Mouse (Mus musculus) hindbrain, embryonic 12.5 days (tissue): ENCODE data around the gene Hoxa11. TPM values are rescaled to one million over a fixed set of nuclear protein-coding genes. Genes with fewer than 3 reads are reported as not detected.

Source experiments
- ATAC-seq: fragments of 200-750 bp; cut with Nextera tagmentation; 2 replicates; pipeline ENCODE4 v1.8.0; 2017; ENCODE audit warnings: moderate TSS enrichment; ENCODE audit not compliant: low FRiP score
- H3K27ac ChIP-seq: fragments of 300-500 bp; sonication (generic); 2 replicates; pipeline ENCODE4 v1.5.1; 2016; ENCODE audit warnings: mild to moderate bottlenecking
- H3K27me3 ChIP-seq: fragments of 300-500 bp; sonication (generic); 2 replicates; pipeline ENCODE4 v1.6.1; 2016; ENCODE audit warnings: mild to moderate bottlenecking
- H3K36me3 ChIP-seq: fragments of 300-500 bp; sonication (generic); 2 replicates; pipeline ENCODE4 v1.6.1; 2016; ENCODE audit warnings: mild to moderate bottlenecking
- H3K4me1 ChIP-seq: fragments of 300-500 bp; sonication (generic); 2 replicates; pipeline ENCODE4 v1.6.1; 2016
- H3K4me2 ChIP-seq: fragments of 300-500 bp; sonication (generic); replicated peaks from 2 replicates; pipeline ENCODE4 v1.6.1; 2016; ENCODE audit warnings: mild to moderate bottlenecking
- H3K4me3 ChIP-seq: fragments of 300-500 bp; sonication (generic); 2 replicates; pipeline ENCODE4 v1.5.1; 2016; ENCODE audit warnings: mild to moderate bottlenecking
- H3K9ac ChIP-seq: fragments of 300-500 bp; sonication (generic); 2 replicates; pipeline ENCODE4 v1.6.1; 2016; ENCODE audit warnings: mild to moderate bottlenecking, moderate library complexity
- H3K9me3 ChIP-seq: fragments of 300-500 bp; sonication (generic); replicated peaks from 2 replicates; pipeline ENCODE4 v1.6.1; 2016; ENCODE audit warnings: mild to moderate bottlenecking
- WGBS: fragments of 180-500 bp; shearing (Covaris S2); methylation state at CpG from one replicate; pipeline ENCODE4 v1.1.7; 2016; 5-methylcytosine and 5-hydroxymethylcytosine counted together
- polyA plus RNA-seq: library from polyadenylated mRNA; unstranded; fragments of >200 nt; fragmentation: Nextera tagmentation; extraction: Ambion mirVana; gene quantifications from 2 replicates; pipeline ENCODE4 v1.2.1, GENCODE M21; 2016

Gene Hoxa11
- polyA plus RNA-seq, 1 experiment from 2014 or later, result not detected

- no peak overlapping the region for H3K4me3 ChIP-seq
- WGBS, result 3% methylated on average over 22 of the region's 22 CpGs
- no peak overlapping the region for H3K9ac ChIP-seq
- no peaks in the 10 kb centered on the region for H3K4me1 ChIP-seq
- no peak overlapping the region for H3K4me2 ChIP-seq
- H3K9me3 ChIP-seq, result no peaks in the 10 kb centered on the region
- no peak for ATAC-seq
- peaks cover 98% of the 10 kb centered on the region for H3K27me3 ChIP-seq
- H3K36me3 ChIP-seq, result no peaks in the 10 kb centered on the region
- no peak overlapping the region for H3K27ac ChIP-seq
Observed at GRCm38 (mm10) chr6:52272766-52273655, 27.4 kb upstream of the Hoxa11 start.

GRCm38 (mm10) chr6:52270494-52271480, 25.2 kb upstream of the Hoxa11 start:
- Histone ChIP-seq H3K27ac (no peak overlapping the region), H3K4me2 (no peak overlapping the region), H3K9ac (no peak overlapping the region), H3K36me3 (no peaks in the 10 kb centered on the region), H3K4me3 (no peak overlapping the region), H3K27me3 (peaks cover 96% of the 10 kb centered on the region), H3K4me1 (no peaks in the 10 kb centered on the region), H3K9me3 (no peaks in the 10 kb centered on the region)
- WGBS, result 4% methylated on average over 23 of the region's 23 CpGs
- no peak for ATAC-seq

DNA sequence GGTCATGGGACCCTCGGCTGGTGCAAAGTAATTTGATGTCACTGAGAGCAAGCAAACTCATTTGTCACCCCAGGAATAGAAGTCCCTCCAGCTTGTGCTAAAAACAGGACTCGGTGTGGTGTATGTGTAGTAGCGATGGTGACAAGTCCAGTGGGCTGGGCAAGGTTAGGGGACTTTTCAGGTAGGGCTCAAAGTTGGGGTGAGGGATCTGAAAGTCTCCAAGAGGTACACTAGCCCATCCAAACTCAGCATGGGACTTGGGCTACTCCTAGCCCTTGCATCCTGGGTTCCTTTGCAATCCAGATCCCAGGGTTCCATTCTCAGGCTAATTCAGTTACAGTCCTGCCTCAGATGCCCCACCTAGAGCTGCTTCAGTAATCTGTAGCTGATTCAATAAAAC, 23.1 kb upstream of the Hoxa11 start:
- Histone ChIP-seq H3K4me1 (no peaks in the 10 kb centered on the region), H3K27ac (no peak overlapping the region), H3K9ac (no peak overlapping the region), H3K4me3 (no peak overlapping the region), H3K9me3 (no peaks in the 10 kb centered on the region), H3K4me2 (no peak overlapping the region), H3K36me3 (no peaks in the 10 kb centered on the region), H3K27me3 (peaks cover 96% of the 10 kb centered on the region)
- ATAC-seq, result no peak
- 3% methylated on average over 3 of the region's 3 CpGs for WGBS

DNA sequence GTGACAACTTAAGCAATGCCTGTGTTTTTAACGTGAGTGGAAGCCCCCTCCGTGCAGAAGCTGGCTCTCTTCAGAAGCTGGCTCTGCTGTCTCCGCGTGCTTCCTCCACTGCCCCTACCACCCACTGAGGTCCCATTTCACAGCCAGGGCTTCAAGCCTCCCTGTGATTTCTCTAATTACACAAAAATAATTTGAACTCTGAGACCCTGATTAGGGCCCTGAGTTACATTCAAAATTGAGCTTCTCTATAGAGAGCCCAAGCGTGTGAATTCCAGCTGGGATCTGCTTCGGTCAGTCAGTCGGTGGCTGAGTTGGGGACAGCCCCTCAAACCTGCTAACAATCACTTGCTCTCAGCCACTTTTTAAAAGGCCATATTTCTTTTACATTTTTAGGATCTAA, 22.7 kb upstream of the Hoxa11 start:
- no peak for ATAC-seq
- WGBS, result 2% methylated on average over 7 of the region's 7 CpGs
- H3K9me3 ChIP-seq, result no peaks in the 10 kb centered on the region
- no peak overlapping the region for H3K9ac ChIP-seq
- no peaks in the 10 kb centered on the region for H3K4me1 ChIP-seq
- peaks cover 96% of the 10 kb centered on the region for H3K27me3 ChIP-seq
- H3K27ac ChIP-seq, result no peak overlapping the region
- no peak overlapping the region for H3K4me3 ChIP-seq
- no peak overlapping the region for H3K4me2 ChIP-seq
- no peaks in the 10 kb centered on the region for H3K36me3 ChIP-seq

- ATAC-seq, result no peak
- 6% methylated on average over 3 of the region's 3 CpGs for WGBS
- Histone ChIP-seq H3K4me3 (no peak overlapping the region), H3K4me2 (no peak overlapping the region), H3K36me3 (no peaks in the 10 kb centered on the region), H3K27ac (no peak overlapping the region), H3K9ac (no peak overlapping the region), H3K27me3 (peaks cover 96% of the 10 kb centered on the region), H3K9me3 (no peaks in the 10 kb centered on the region), H3K4me1 (no peaks in the 10 kb centered on the region)
Observed at GRCm38 (mm10) chr6:52267691-52268090, 22.1 kb upstream of the Hoxa11 start.

DNA sequence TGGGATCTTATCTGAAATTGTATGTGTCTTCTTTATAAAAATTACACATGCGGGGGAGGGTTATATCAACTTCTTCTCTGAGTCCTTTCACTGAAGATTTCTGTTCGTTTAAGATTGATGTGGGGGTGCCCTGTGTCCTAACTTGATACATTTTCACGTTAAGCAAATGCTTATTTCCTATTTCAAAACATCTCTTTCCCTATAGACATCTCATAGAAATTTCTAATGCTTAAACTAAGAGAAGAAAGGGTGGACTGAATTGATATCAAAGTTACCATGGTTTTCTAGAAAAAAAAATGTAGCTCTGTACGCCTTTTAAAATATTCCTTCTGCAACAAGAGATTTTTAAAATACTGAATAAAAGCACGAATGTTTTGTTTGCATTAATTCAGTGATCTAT, 21.6 kb upstream of the Hoxa11 start:
- WGBS, result 11% methylated on average over 5 of the region's 5 CpGs

DNA sequence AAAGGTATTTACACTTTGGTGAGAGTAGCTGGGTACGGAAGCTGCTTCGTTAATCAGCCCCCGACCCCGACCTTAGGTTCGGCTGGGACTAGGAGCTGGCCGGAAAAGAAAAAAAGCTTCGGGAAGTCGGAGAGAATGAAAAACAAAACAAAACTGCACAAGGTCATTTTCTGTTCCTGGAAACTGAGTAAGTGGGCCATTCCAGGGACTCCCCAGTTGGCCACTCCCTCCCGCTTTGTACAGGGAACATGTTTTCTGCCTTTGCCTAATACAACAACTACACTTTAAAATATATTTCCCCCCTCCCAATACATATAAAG, 21.0 kb upstream of the Hoxa11 start:
- WGBS, result under 1% methylated on average over 9 of the region's 9 CpGs
- H3K4me1 ChIP-seq, result no peaks in the 10 kb centered on the region
- H3K27me3 ChIP-seq, result peaks cover 97% of the 10 kb centered on the region
- H3K36me3 ChIP-seq, result no peaks in the 10 kb centered on the region
- H3K27ac ChIP-seq, result no peak overlapping the region
- no peak for ATAC-seq
- no peak overlapping the region for H3K4me3 ChIP-seq
- H3K4me2 ChIP-seq, result no peak overlapping the region
- H3K9me3 ChIP-seq, result no peaks in the 10 kb centered on the region
- no peak overlapping the region for H3K9ac ChIP-seq

More for the DNA sequence above, 21.6 kb upstream of the Hoxa11 start:
- no peak overlapping the region for H3K4me3 ChIP-seq
- no peaks in the 10 kb centered on the region for H3K9me3 ChIP-seq
- no peak for ATAC-seq
- no peak overlapping the region for H3K27ac ChIP-seq
- no peaks in the 10 kb centered on the region for H3K36me3 ChIP-seq
- H3K9ac ChIP-seq, result no peak overlapping the region
- H3K4me2 ChIP-seq, result no peak overlapping the region
- H3K4me1 ChIP-seq, result no peaks in the 10 kb centered on the region
- H3K27me3 ChIP-seq, result peaks cover 96% of the 10 kb centered on the region

DNA sequence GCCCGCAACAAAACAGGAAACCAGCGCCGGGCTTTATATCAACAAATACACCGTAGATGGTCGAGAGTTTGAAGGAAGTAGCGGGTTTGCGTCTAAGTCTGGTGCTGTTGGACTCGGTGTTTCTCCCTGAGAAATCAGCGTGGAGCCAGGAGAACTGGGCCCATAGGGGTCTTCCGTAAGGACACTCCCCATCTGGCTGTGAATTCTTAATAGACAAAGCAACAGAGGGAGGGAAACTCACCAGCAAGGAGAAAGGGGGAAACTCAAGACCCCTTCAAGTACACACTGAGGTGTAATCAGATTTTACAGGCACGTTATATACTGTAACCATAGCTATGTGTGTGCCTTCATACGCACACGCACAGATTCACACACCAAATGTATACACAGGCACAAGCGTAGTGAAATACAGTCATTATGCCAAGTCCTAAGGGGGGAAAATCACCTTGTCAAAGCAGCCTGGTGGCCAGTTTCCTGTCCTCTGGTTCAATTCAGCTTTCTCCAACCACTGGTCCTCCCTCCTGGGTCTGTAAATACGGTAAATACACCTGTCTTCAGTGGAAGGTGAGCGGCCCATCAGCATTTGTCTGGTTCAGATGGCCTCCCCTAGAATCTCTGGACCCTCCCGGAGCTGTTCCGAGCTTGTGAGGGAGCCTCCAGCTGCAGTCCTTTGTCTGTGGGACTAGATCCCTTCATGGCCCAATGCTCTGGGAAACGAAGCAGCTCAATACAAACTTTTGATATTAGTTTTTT, 20.5 kb upstream of the Hoxa11 start:
- H3K4me2 ChIP-seq, result no peak overlapping the region
- 2% methylated on average over 19 of the region's 19 CpGs for WGBS
- no peak for ATAC-seq

DNA sequence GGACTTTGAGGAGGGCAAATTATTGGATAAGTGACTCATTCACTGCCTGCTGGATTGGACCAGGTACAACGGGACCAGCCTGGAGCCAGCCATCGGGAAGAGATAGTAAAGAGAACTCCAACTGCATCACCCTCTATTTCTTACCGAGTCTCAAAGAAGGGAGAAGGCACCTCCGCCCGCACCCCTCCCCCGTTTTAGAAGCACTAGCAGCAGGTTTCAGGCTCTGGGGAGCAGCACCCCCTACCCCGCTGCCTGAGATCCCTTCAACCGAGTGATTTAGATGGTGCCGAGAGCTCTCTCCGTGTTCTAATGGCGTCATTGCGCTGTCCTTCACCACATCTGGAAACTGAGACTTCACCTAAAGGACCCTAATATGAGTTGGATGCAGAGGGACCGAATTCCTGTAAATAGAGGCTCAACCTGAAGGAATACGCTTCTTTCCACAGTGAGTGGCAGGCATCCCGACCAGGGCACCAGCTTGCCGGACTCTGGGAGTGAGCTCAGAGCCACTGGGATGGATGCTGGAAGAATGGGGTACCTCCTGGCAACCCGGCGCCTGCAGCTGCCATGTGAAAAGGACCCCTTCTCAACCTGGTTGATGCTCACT, 19.8 kb upstream of the Hoxa11 start:
- ATAC-seq, result no peak
- H3K36me3 ChIP-seq, result no peaks in the 10 kb centered on the region
- no peak overlapping the region for H3K4me2 ChIP-seq
- H3K9ac ChIP-seq, result no peak overlapping the region
- peaks cover 94% of the 10 kb centered on the region for H3K27me3 ChIP-seq
- H3K4me1 ChIP-seq, result peaks cover 6% of the 10 kb centered on the region
- 2% methylated on average over 18 of the region's 18 CpGs for WGBS
- H3K27ac ChIP-seq, result no peak overlapping the region
- H3K4me3 ChIP-seq, result no peak overlapping the region
- H3K9me3 ChIP-seq, result no peaks in the 10 kb centered on the region

More for the DNA sequence above, 20.5 kb upstream of the Hoxa11 start:
- no peak overlapping the region for H3K4me3 ChIP-seq
- peaks cover 97% of the 10 kb centered on the region for H3K27me3 ChIP-seq
- H3K9me3 ChIP-seq, result no peaks in the 10 kb centered on the region
- no peak overlapping the region for H3K27ac ChIP-seq
- H3K9ac ChIP-seq, result no peak overlapping the region
- no peaks in the 10 kb centered on the region for H3K36me3 ChIP-seq
- H3K4me1 ChIP-seq, result no peaks in the 10 kb centered on the region

DNA sequence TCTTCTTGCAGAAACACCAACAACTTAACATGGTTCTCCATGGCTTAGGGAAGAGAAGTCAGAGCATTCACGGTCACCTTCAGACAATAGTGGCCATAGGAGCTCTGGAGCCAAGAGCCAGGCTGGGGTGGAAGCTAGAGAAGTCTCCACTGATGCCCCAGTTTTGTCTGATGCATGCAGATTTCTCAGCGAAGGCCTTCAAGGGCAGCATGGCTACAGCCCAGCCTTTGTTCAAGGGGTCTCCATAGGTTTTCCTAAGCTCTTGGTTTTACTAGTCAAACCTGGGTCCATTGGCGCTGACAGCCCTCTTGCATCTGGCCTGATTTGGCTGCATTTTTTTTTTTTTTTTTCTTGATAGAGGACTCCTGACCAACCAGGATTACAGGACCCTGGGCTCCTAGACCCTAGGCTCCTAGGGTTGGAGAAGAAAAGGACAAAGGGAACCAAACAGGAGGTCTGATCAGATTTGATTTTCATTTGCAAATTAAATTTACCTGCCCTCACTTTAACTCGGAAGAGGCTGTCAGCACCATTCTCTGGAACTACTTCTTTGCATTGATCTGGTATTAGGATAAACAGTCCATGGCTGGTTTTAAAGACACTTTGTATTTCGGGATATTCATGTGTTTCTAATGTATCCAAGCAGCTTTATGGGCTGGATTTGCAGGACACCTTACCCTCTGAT, 18.6 kb upstream of the Hoxa11 start:
- no peaks in the 10 kb centered on the region for H3K9me3 ChIP-seq
- WGBS, result 5% methylated on average over 5 of the region's 5 CpGs
- H3K9ac ChIP-seq, result no peak overlapping the region
- ATAC-seq, result no peak
- peaks cover 92% of the 10 kb centered on the region for H3K27me3 ChIP-seq
- no peak overlapping the region for H3K4me2 ChIP-seq
- no peak overlapping the region for H3K27ac ChIP-seq
- peaks cover 9% of the 10 kb centered on the region for H3K4me1 ChIP-seq
- H3K4me3 ChIP-seq, result no peak overlapping the region
- H3K36me3 ChIP-seq, result no peaks in the 10 kb centered on the region

DNA sequence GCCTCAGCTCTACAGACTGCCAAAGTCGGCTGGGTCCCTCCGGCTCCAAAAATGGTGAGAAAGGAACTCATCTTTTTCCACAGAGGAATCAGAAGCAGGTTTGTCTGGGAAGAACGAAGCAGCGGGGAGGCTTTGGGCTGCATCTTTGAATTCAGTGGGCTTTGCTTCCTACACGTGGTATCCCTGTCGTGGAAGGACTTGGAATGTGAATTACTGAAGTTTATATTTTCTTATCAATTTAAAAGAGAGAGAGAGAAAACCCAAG, 17.6 kb upstream of the Hoxa11 start:
- Histone ChIP-seq H3K9ac (no peak overlapping the region), H3K4me3 (no peak overlapping the region), H3K36me3 (no peaks in the 10 kb centered on the region), H3K9me3 (no peaks in the 10 kb centered on the region), H3K27ac (no peak overlapping the region), H3K4me1 (peaks cover 9% of the 10 kb centered on the region), H3K4me2 (no peak overlapping the region), H3K27me3 (peaks cover 92% of the 10 kb centered on the region)
- WGBS, result 0% methylated on average over 6 of the region's 6 CpGs
- ATAC-seq, result no peak
